Mouse (Mus musculus) myocyte (in vitro differentiated cells): ENCODE results near the gene 4933405L10Rik. TPM values are rescaled to one million over a fixed set of nuclear protein-coding genes. Genes with fewer than 3 reads are reported as not detected.

ENCODE experiments used
- H3K27me3 ChIP-seq: one replicate; pipeline ENCODE4 v1.6.1; 2011; ENCODE audit not compliant: control insufficient read depth, insufficient read depth, insufficient read length
- H3K36me3 ChIP-seq: one replicate; pipeline ENCODE4 v1.6.1; 2011; ENCODE audit not compliant: control insufficient read depth, insufficient read depth
- H3K4me2 ChIP-seq: one replicate; pipeline ENCODE4 v1.6.1; 2011; ENCODE audit warnings: low read depth, control low read depth
- H3K4me3 ChIP-seq: one replicate; pipeline ENCODE4 v1.5.1; 2011; ENCODE audit warnings: mild to moderate bottlenecking, control low read depth, moderate library complexity
- H3K79me2 ChIP-seq: one replicate; pipeline ENCODE4 v1.6.1; 2011; ENCODE audit not compliant: control insufficient read depth, insufficient read depth
- H3ac ChIP-seq: one replicate; pipeline ENCODE4 v1.6.1; 2011; ENCODE audit not compliant: control insufficient read depth, insufficient read length
- MYOD1 ChIP-seq, 3 experiments: IDR thresholded peaks; one replicate each; pipeline ENCODE4 v1.6.1; 2011; ENCODE audit warnings: control low read depth in 2 of 3, low read depth in 2 of 3, mild to moderate bottlenecking in 2 of 3, moderate library complexity in 1 of 3; ENCODE audit not compliant: insufficient read length in 2 of 3, control insufficient read depth in 1 of 3
- POLR2A ChIP-seq: IDR thresholded peaks from one replicate; pipeline ENCODE4 v1.6.1; 2011; ENCODE audit warnings: low read depth, mild to moderate bottlenecking, control low read depth, moderate library complexity; ENCODE audit not compliant: insufficient read length
- SRF ChIP-seq: IDR thresholded peaks from one replicate; pipeline ENCODE4 v1.6.1; 2011; ENCODE audit warnings: low read depth; ENCODE audit not compliant: control insufficient read depth, insufficient read length
- polyA plus RNA-seq: library from polyadenylated mRNA; unstranded; fragments of >200 nt; fragmentation: generic; extraction: Trizol; gene quantifications from one replicate; pipeline ENCODE4 v1.2.1, GENCODE M21; 2012; ENCODE audit warnings: missing spikeins

4933405L10Rik gene
- polyA plus RNA-seq, 1 experiment, result 0.08 TPM

- TF ChIP-seq POLR2A (peak; percentile 65), MYOD1 (IDR thresholded peaks at IDR 0.05; ENCODE audit: control insufficient read depth in 1 of 3, insufficient read length in 2 of 3, low read depth in 2 of 3) (peak in 1 of 3 experiments; percentile 7), SRF (no peak)
- peaks cover 4% of the 10 kb centered on the region for H3K79me2 ChIP-seq
- peak within 1 kb of the TSS; percentile 47 for H3K4me3 ChIP-seq
- H3K27me3 ChIP-seq, result no peaks in the 10 kb centered on the region
- peak within 1 kb of the TSS; percentile 10 for H3ac ChIP-seq
- H3K4me2 ChIP-seq, result peak within 1 kb of the TSS; percentile 94
- no peaks in the 10 kb centered on the region for H3K36me3 ChIP-seq
Measured at GRCm38 (mm10) chr8:105758277-105759108, 51.0 kb downstream of the 4933405L10Rik start, which contains the start of gene Gfod2. Gfod2 (minus strand) TSS chr8:105758664.

Other genes with a start within 250 kb of the 4933405L10Rik start
- gene Tppp3, start 236.1 kb upstream of the 4933405L10Rik start, polyA plus RNA-seq, result 155 TPM
- gene Zdhhc1, start 210.8 kb upstream of the 4933405L10Rik start, polyA plus RNA-seq, result 17.3 TPM
- gene Hsd11b2, start 188.9 kb upstream of the 4933405L10Rik start, polyA plus RNA-seq, result 0.59 TPM
- gene Atp6v0d1, start 141.6 kb upstream of the 4933405L10Rik start, polyA plus RNA-seq, result 126 TPM
- gene Ripor1, start 102.4 kb upstream of the 4933405L10Rik start, polyA plus RNA-seq, result 47.6 TPM
- 17.6 TPM for gene Ctcf, start 71.1 kb upstream of the 4933405L10Rik start, polyA plus RNA-seq
- 0.47 TPM for gene Agrp, start 70.3 kb upstream of the 4933405L10Rik start, polyA plus RNA-seq
- 0.23 TPM for gene Carmil2, start 21.4 kb upstream of the 4933405L10Rik start, polyA plus RNA-seq
- gene Acd, start 6.6 kb upstream of the 4933405L10Rik start, polyA plus RNA-seq, result 20.4 TPM
- gene Pard6a, start 6.5 kb upstream of the 4933405L10Rik start, polyA plus RNA-seq, result 32.1 TPM
- gene Enkd1, start 555 bp downstream of the 4933405L10Rik start, polyA plus RNA-seq, result 21.6 TPM
- gene Gfod2, start 51.0 kb downstream of the 4933405L10Rik start, polyA plus RNA-seq, result 5.0 TPM
- gene Ranbp10, start 119.7 kb downstream of the 4933405L10Rik start, polyA plus RNA-seq, result 15.6 TPM
- gene Tsnaxip1, start 120.1 kb downstream of the 4933405L10Rik start, polyA plus RNA-seq, result 0.10 TPM
- gene Cenpt, start 145.6 kb downstream of the 4933405L10Rik start, polyA plus RNA-seq, result 20.4 TPM
- gene Thap11, start 147.5 kb downstream of the 4933405L10Rik start, polyA plus RNA-seq, result 49.0 TPM
- gene Nutf2, start 152.9 kb downstream of the 4933405L10Rik start, polyA plus RNA-seq, result 141 TPM
- 33.2 TPM for gene Edc4, start 173.2 kb downstream of the 4933405L10Rik start, polyA plus RNA-seq
- gene Nrn1l, start 185.9 kb downstream of the 4933405L10Rik start, polyA plus RNA-seq, result 0.36 TPM
- gene Pskh1, start 192.8 kb downstream of the 4933405L10Rik start, polyA plus RNA-seq, result 16.1 TPM
- 0.14 TPM for gene Ctrl, start 226.2 kb downstream of the 4933405L10Rik start, polyA plus RNA-seq
- gene Psmb10, start 230.8 kb downstream of the 4933405L10Rik start, polyA plus RNA-seq, result 60.0 TPM
- gene Lcat, start 235.7 kb downstream of the 4933405L10Rik start, polyA plus RNA-seq, result 1.1 TPM